Mouse (Mus musculus) cerebellum, postnatal 25 days (tissue): ENCODE measurements around the gene Kcnd3.
A peak's percentile ranks its signal among the peaks of the same experiment; 100 is the strongest.

Experiments
- DNase-seq, 2 experiments: peaks; one replicate each; pipeline ENCODE4 v3.0.0; 2021; ENCODE audit warnings: mixed read lengths in 2 of 2

The Kcnd3 gene

DNA sequence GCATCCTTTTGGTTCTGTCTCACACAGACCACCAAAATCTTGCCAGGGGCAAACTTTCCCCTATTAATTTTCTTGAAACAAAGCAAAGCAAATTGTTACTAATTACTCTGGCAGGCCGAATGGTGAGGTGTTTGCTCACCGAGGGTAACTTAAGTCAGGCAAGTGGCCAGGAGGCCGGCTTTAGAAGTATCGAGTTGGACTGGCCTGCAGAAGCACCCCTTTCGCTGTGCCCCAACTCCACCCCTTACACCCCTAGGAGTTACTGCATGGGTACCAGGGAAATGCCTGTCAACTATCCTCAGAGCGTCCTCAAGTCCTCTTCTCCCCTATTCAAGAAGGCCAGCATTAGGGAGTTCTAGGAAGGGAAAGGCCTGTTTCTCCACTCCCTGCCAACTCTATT, 251.4 kb downstream of the Kcnd3 start:
- DNase-seq, result no peak

DNA sequence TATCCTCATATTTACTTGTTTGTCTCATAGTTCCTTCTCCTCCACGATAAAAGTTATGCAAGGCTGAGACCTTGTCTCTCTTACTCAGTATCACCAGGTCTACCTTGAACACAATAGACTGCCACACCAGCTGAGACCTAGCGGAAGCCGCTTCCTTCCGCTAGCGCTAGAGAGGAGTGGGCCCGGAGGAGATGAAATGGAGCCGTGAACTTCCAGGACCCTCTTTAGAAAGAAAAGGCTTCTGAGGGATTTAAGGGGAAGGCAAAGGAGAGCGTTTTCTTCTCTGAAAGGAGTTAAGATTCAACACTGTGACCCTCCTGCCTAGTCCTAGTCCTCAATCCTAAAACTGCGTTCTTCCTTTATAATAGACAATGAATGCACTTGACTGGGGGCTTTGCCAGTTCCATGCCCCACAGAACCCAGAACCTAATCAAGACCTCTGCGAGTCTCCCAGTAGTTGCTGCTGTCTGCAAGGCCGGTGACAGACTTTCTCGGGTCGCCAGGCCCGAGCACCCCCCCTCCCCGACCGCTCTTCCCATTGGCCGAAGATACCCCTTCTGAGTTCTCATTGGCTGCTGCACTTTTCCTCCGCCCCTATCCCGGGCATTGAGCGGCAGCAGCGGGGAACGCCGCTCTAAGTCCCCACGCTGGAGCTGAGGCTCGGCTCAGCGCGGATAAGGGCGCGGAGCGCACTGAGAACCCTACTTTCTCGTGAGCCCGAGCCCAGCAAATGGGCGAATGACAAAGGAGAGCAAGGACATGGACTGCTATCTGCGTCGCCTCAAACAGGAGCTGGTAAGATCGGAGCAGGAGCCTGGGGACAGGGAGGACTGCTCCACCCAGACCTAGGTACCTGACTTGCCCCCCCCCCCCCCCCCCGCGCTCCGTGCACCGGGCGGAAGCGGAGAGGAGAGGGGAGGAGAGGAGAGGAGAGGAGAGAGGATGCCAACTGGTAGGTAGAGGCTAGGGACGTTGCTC, 252.2 kb downstream of the Kcnd3 start, which contains the start of gene Inka2:
Gene Inka2, plus strand, starts transcription at position 569 of the 978 bp plus-strand sequence.
- peak; percentile 90 to 91 for DNase-seq

DNA sequence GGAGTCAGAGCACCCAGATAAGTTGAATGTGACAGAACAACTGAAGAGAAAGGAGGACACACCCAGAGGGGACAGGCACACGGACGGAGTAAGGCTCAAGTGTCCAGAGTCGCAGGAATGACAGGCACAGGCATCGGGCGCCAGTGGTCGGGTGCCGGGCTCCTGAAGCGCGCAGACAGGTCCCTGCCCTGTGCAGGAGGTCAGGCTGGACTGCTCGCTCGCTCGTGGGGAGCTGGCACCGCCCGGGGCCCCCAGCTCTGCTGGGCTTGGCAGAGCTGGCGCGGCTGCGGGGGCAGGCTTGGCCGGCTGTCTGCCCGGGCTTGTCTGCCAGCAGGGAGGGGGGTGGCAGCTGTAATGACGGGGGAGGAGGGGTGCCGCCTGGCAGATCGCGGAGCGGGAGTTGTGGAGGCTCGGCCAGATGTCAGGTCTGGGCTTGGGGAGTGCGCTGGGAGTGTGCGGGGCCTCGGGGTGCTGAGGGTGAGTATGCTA, 253.0 kb downstream of the Kcnd3 start:
- peak; percentile 88 to 92 for DNase-seq

DNA sequence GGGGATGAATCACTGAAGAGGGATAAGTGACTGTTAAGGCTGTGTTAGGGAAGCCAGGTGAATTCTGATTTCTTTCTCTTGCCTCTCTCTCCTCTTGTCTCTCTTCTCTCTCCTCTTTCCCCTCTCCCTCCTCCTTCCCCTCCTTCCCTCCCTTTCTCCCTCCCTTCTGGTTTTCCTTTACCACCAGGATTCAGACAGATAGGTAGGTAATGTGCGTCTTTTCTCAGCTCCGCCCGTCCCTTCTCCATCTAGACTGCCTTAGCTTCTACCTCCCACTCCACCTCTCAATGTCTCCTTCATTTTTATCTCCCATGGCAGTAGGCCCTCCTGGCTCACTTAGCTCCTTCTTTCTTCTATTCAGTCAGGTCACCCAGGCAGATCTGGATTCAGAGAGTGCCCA, 253.4 kb downstream of the Kcnd3 start:
- DNase-seq, result no peak

DNA sequence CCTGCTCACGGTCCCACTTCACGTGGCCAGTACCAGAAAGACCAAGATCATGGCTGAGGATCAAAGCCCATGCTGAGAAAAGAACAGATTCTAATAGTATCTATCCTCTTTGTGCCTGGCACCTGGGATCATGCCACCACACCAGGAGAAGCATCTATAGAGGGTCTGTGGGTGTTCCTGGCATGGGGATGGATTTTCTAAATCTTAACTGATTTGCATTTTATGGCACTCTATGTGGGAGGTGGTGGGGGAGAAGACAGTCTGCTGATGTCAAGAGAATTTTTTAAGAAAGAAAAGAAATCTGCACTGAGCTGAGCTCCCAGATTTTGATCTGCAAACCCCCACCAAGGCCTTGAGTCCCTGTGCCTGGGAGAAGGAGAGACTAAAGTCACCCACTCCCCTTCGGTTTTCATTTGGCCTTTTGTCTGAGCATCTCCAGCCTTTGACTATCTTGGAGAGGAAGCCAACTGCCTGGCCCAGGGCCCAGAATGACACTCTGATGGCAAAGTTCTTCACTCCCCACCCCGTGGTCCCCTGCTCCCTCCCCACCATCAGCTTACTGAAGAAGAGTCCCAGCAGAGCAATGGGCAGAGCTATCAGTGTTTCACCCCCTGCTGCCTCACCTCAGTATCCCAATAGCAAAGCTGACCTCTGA, 254.4 kb downstream of the Kcnd3 start:
- DNase-seq, result peak; percentile 58 to 74

DNA sequence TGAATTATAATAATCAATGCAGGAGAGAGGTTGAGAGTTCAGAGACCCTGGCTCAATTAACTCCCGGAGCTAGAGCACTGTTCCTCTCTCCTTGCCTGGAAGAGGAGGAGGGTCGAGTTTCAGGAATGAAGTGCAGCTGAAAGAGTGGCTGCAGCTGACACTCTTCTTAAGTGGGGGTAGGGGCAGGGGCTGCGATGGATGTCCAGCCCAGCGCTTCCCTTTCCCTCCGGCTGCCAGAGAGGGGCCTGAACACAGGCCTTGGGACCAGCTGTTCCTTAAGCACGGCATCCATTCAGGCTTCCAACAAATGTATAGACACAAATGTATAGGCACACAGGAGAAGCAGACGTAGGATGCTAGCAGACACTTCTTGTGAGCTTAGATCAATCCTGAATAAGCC, 255.5 kb downstream of the Kcnd3 start:
- no peak for DNase-seq

DNA sequence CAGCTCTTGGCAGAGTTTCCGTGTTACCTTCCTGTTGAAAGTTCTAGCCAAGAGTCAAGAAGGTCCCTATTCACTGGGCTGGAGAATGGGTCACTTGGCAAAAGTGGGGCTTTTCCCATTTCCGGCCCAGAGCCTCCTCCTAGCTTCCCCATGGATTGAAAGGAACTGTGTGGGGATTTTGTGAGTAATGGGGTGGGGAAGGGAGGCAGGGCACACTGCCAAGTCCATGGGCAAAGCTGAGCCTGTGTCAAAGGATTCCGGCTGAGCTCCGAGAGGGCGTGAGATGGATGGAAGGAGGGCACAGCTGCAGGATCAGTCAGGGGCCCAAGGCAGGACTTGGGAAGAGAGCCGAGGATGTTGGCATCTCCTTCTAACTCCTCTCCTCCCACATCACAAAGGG, 258.1 kb downstream of the Kcnd3 start:
- peak; percentile 50 to 74 for DNase-seq

DNA sequence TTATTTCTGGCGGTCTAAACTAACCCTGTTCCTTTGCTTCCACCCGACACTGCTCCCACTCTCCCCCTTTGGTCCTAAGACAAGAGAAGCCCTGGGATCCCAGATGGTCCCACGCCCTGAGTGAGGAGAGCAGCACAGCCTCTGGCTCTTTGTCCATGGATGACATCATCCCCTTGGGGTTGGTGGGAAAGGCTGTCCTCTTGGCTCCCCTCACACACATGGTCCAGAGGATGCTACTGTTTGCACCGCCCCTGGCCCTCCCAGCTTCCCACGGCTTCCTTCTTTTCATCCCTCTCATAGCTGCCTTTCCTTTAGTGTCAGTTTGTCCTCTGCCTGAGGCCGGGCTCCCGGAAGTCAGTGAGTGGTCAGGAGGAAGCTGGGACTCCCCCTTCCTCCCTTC, 259.6 kb downstream of the Kcnd3 start:
- peak; percentile 60 to 68 for DNase-seq

DNA sequence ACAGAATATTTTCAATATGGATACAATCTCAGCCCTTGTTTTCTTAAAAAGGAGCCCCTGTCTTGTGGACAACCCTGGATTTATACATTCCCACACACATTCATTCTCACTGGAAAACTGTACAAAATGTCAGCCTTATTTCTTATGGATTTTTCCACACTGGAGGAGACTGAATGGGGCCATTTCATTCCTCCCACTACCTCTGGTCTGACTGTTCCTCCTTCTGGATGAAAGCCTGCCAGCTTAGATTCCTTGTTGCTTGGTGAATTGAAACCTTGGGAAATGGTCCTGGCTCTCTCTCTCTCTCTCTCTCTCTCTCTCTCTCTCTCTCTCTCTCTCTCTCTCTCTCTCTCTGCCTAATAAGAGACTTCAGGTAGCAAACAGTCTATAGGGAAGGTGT, 260.7 kb downstream of the Kcnd3 start:
- no peak for DNase-seq

DNA sequence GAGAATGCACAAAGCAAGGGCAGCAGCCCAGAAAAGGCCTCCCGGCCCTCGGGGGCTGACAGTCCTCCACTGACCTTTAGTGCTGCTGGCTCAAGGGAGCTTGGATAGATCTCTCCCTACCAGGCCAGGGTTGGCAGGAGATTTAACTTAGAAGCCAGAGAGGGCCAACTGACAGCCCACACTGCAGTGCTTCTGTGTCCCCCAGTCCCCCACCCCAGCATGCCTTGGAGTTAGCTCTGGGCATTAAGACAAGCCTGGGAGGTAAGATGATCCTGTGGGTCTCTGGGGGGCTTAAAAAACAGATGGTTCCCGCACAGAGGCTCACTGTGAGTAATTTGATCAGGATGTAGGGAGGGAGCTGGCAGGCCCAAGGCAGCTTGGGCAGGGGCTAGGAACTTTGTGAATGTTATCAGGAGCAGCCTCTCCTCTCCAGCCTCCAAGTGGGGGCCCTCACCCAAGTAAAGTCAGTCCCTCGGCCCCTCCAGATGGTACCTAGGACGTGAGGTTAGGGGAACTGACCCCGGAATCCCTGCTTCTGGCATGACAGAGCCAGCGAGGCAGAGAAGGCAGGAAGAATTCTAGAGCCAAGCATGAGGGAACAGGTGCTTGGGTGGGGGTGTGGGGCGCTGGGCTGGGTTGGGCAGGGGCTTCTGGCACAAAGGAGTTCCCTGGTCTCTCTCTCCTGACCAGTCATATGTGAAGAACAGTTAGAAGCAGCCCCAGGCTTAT, 262.1 kb downstream of the Kcnd3 start:
- DNase-seq, result peak; percentile 57 to 66

DNA sequence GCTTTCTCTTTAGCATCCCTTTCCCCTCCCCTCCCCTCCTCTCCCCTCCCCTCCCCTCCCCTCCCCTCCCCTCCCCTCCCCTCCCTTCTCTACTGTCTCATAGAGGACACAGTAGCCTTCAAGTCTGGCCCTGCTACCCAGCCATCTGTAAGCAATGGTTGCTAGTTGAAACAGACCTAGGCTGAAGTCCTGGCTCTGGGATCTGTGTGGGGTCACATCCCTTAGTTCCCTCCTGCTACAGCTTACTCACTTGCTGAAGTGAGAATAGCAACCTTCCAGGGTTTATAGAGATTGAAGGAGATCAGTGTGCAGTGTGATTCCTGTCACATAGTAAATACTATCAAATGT, 262.7 kb downstream of the Kcnd3 start:
- no peak for DNase-seq

DNA sequence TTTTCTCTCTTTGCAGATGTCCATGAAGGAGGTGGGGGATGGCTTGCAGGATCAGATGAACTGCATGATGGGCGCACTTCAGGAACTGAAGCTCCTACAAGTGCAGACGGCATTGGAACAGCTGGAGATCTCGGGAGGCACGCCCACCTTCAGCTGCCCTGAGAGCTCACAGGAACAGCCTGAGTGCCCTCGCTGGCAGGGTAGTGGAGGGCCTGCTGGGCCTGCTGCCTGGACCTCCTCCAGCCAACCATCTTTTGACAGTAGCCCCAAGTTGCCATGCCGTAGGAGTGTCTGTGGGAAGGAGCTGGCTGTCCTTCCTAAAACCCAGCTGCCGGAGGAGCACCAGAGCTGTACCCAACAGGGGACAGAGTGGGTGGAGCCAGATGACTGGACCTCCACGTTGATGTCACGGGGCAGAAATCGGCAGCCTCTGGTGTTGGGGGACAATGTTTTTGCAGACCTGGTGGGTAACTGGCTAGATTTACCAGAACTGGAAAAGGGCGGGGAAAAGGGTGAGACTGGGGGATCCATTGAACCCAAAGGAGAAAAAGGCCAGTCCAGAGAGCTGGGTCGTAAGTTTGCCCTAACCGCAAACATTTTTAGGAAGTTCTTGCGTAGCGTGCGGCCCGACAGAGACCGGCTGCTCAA, 264.3 kb downstream of the Kcnd3 start:
- peak in 1 of 2 experiments; percentile 62 for DNase-seq

DNA sequence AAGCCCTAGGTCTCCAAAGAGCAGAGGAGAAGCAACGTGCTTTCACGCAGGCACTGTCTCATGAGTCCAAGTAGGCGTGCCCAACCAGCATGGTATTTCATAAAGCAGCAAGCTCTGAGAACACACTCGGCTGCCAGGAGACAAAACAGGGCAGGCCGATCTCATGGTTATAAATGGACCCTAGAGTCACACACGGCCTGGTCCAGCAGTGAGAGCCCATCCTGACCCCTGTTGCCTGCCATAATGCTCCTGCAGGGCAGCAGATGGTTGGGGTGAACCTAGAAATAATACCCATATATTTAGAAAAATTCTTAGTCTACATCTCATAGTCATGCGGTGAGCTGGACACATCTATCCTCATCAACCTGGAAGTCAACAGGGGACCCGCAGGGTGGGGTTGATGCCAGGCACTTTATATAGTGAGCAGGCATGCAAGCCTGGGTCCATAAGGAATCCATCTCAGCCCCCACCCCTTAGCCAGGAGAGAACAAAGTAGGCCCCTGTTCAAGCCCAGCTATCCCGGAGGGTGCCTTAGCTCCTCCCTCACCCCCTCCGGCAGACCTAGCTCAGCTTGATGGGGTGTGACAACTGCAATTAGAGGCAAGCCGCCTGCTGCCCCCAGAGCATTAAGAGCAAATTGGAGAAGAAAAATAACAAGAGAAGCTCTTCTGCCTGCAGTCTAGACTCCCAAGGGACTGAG, 265.9 kb downstream of the Kcnd3 start:
- peak; percentile 69 to 74 for DNase-seq

DNA sequence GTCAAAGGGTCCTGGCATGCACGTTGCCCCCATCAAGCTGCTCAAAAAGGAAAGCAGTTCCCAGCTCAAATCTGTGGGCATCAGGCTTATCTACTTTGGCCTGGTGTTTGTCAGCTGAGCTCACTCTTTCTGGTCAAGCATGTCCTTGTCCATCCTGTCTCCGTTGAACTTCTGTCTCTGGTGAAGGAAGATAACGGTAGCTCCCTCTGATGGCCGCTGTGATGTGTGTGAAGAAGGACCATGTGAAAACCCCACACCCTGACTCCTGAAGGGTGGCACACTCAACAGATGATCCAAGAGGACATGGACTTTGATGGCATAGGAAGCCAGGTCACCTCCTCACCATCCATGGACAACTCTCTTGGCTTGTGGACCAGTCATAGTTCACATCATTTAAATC, 266.6 kb downstream of the Kcnd3 start:
- DNase-seq, result peak in 1 of 2 experiments; percentile 45

DNA sequence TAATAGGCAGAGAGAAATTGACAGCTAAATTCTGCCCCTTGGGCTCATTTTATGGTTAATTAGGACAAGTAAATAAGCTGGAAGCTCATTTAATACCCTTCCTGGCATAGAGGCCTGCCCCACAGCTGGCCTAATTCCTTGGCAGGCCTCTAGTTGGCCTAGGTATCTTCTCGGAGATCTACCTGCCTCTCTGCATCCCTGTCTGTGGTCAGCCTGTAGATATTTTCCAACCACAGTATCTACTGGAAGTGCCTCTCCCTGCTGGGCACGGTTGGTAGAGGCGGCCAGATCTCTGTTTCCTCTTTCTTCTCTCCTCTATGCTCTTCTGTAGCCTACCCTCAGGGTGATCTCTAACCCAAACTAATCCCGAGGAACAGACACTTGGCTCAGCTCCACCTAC, 267.8 kb downstream of the Kcnd3 start:
- peak in 1 of 2 experiments; percentile 36 for DNase-seq

DNA sequence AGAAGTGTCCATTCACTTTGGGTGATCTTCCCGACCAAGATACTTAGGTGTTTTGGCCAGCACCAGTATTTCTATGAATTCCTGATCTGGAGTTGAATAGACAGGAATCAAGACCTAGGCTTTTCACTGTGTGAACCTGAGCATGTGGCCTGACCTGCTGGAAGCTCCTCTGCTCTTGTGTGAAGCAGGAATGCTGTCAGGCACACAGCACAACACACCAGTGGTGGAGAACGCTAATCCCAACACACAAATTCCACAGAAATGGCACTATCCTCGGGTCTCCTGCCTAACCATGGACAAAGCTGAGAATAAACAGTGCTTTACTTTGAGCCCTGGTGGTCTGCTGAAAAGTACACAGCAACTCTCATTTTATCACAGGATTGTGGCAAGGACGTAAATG, 268.4 kb downstream of the Kcnd3 start:
- no peak for DNase-seq

DNA sequence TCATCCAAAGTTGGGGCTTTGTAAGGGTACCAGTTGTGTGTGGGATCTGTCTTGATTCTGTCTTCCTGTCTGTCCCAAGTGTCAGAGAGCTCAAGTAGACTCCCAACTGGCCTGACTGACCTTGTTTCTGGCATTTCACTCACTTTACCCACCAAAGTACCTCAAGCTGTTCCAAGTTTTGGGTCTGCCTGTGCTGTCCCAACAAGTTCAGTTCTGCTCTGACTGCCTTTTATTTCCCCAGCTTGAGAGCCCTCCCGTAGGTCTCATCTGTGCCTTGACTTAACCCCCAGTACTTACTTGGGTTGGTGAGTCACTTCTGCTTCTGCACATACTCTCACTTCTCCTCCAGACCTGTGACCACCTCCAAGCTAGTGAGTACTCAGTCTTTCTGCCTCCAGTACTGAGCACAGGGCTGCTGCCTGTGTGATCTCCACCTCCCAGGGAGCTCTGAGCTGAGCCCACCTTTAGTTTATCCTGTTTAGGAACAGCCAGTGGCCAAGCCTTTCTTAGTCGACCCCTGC, 269.6 kb downstream of the Kcnd3 start:
- no peak for DNase-seq

DNA sequence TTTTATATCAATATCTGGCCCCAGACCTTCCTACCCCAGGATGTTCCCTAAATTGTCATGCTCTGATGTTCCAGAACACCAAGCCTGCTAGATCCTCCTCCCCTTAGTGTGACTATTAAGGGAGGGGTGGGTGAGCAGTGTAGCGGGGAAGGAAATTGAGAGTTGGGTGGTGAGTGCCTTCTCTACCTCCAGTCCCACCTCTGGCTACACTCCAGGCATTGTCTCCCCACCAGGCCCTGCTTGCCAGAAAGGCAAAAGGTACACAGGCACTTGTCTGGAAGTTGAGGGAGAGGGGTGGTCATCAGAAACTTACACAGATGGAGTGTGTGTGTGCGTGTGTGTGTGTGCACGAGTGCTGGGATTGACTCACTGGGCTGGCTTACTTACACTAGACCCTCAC, 270.4 kb downstream of the Kcnd3 start:
- DNase-seq, result no peak
